Comparison of ENCODE assay signal across 11 mouse cellular contexts in the genomic region with DNA sequence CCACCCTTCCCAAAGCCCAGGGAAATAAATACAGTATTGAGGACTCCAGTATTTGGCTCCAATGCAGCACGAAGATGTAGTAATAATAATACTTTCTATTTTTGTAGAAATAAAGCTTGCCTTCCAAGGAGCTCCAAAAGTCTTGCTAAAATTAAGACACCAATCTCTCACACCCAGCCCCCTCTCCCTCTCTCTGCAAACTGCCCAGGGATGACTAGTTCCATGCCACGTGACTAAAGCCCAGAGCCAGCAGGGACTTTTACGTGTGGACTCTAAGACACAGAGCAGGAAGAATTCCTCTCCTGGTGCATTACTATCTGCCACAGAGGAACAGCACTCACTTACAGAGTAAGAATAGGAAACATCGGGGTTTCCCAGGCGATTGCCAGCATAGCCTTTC.
DNase-seq lines count a peak whose midpoint lies in the region; ATAC-seq lines count a peak whose summit lies in the region.
"Had no signal": no experiment of that assay in that cellular context is flagged by ENCODE, and none has a peak within 500 bp of the region (broad histone marks: within the 10 kb centered on the region; RNA-seq: fewer than 3 reads in every experiment).

No protein-coding gene starts in this region.

- intact Hi-C loops in left cerebral cortex, postnatal 14 days (cut with DNase I) = no loop called here

- ATAC-seq in hindbrain, embryonic 16.5 days = peak; percentile 34; the same call in 1 of the 2 replicates

- H3K9ac ChIP-seq in hindbrain, embryonic 16.5 days (ENCODE audit: low read depth, low read length) = no peak overlapping the region
- H3K9ac ChIP-seq: limb, embryonic 15.5 days; neural tube, embryonic 12.5 days had no signal

- 70% methylated on average over 5 of the region's 5 CpGs for WGBS in hindbrain, embryonic 16.5 days

- no peak overlapping the region for H3K4me2 ChIP-seq in hindbrain, embryonic 16.5 days (ENCODE audit: low read length)
- H3K4me2 ChIP-seq: limb, embryonic 15.5 days; neural tube, embryonic 12.5 days had no signal

- H3K4me1 ChIP-seq in hindbrain, embryonic 16.5 days (ENCODE audit: control insufficient read depth, insufficient read depth, low read depth, low read length) = peaks cover 15% of the 10 kb centered on the region
- H3K4me1 ChIP-seq: limb, embryonic 15.5 days had no signal

- no peaks in the 10 kb centered on the region for H3K36me3 ChIP-seq in hindbrain, embryonic 16.5 days (ENCODE audit: control insufficient read depth, insufficient read depth, low read length)
- H3K36me3 ChIP-seq: limb, embryonic 15.5 days; neural tube, embryonic 12.5 days had no signal

- H3K9me3 ChIP-seq in hindbrain, embryonic 16.5 days (ENCODE audit: control insufficient read depth, low read length) = no peaks in the 10 kb centered on the region
- H3K9me3 ChIP-seq: limb, embryonic 15.5 days; neural tube, embryonic 12.5 days had no signal

- H3K27me3 ChIP-seq in hindbrain, embryonic 16.5 days (replicated peaks; ENCODE audit: control insufficient read depth, insufficient read depth, low read length) = no peaks in the 10 kb centered on the region
- H3K27me3 ChIP-seq: limb, embryonic 15.5 days; neural tube, embryonic 12.5 days had no signal

- H3K27ac ChIP-seq in hindbrain, embryonic 16.5 days (ENCODE audit: low read depth, low read length) = 0 out of 2 replicates have a peak overlapping the region, but pooled peaks have one; percentile 11
- H3K27ac ChIP-seq: kidney, postnatal 0 days; limb, embryonic 15.5 days; neural tube, embryonic 12.5 days had no signal

- DNase-seq in layer of hippocampus, adult 9-11 months = peak; percentile 38
- no peak for DNase-seq in layer of hippocampus, adult 9-10 months (ENCODE audit: low spot score)
- peak; percentile 64 to 80 for DNase-seq in left cerebral cortex, postnatal 14 days (ENCODE audit: low spot score in 2 of 2)
- peak; percentile 82 for DNase-seq in right cerebral cortex, adult 18-20 months
- DNase-seq in kidney, postnatal 10 days = no peak
- no peak for DNase-seq in adrenal gland, postnatal 25 days
- no peak for DNase-seq in cerebellum, adult 11-12 months

- no peak overlapping the region for H3K4me3 ChIP-seq in hindbrain, embryonic 16.5 days (ENCODE audit: low read length)
- H3K4me3 ChIP-seq: limb, embryonic 15.5 days; neural tube, embryonic 12.5 days had no signal

Comparison
In these comparisons a context has a peak if more than half of its experiments do, and no peak if none do; other contexts are left out.
1. DNase-seq: peak in layer of hippocampus, adult 9-11 months (single experiment), left cerebral cortex, postnatal 14 days (2 of 2) and right cerebral cortex, adult 18-20 months (single experiment); none in layer of hippocampus, adult 9-10 months (single experiment), kidney, postnatal 10 days (single experiment), adrenal gland, postnatal 25 days (single experiment) and cerebellum, adult 11-12 months (single experiment).